Mouse (Mus musculus): ENCODE results near the gene Slc25a4. TPM values are rescaled to one million over a fixed set of nuclear protein-coding genes. Genes with fewer than 3 reads are reported as not detected.
"Not testable (repeated sequence)": the region's sequence is repeated elsewhere in the genome, so short reads cannot be mapped to it uniquely, and the experiment has no call there.

Gene Slc25a4
- 184 and 193 TPM in 2 replicates for total RNA-seq (2017)

GRCm38 (mm10) chr8:46210404-46211315, at the start of gene Slc25a4:
TSS of gene Slc25a4 (minus strand) at chr8:46211284.
- ATAC-seq (replicated peaks in 1 of 2; ENCODE audit: insufficient read depth in 1 of 2, low FRiP score in 2 of 2, low TSS enrichment in 1 of 2, low read depth in 1 of 2, poor library complexity in 2 of 2, severe bottlenecking in 2 of 2): peak; percentile 98 to 99

GRCm38 (mm10) chr8:46257921-46258682, 47.0 kb upstream of the Slc25a4 start:
- no peak for ATAC-seq (replicated peaks in 1 of 2; ENCODE audit: insufficient read depth in 1 of 2, low FRiP score in 2 of 2, low TSS enrichment in 1 of 2, low read depth in 1 of 2, poor library complexity in 2 of 2, severe bottlenecking in 2 of 2)

- ATAC-seq (replicated peaks in 1 of 2; ENCODE audit: insufficient read depth in 1 of 2, low FRiP score in 2 of 2, low TSS enrichment in 1 of 2, low read depth in 1 of 2, poor library complexity in 2 of 2, severe bottlenecking in 2 of 2): no peak
Measured at GRCm38 (mm10) chr8:46252456-46252855, 41.4 kb upstream of the Slc25a4 start.

GRCm38 (mm10) chr8:46251561-46251960, 40.5 kb upstream of the Slc25a4 start:
- ATAC-seq (replicated peaks in 1 of 2; ENCODE audit: insufficient read depth in 1 of 2, low FRiP score in 2 of 2, low TSS enrichment in 1 of 2, low read depth in 1 of 2, poor library complexity in 2 of 2, severe bottlenecking in 2 of 2): no peak

GRCm38 (mm10) chr8:46246346-46246745, 35.3 kb upstream of the Slc25a4 start:
- ATAC-seq (replicated peaks in 1 of 2; ENCODE audit: insufficient read depth in 1 of 2, low FRiP score in 2 of 2, low TSS enrichment in 1 of 2, low read depth in 1 of 2, poor library complexity in 2 of 2, severe bottlenecking in 2 of 2): no peak

GRCm38 (mm10) chr8:46242946-46243345, 31.9 kb upstream of the Slc25a4 start:
- ATAC-seq (replicated peaks in 1 of 2; ENCODE audit: insufficient read depth in 1 of 2, low FRiP score in 2 of 2, low TSS enrichment in 1 of 2, low read depth in 1 of 2, poor library complexity in 2 of 2, severe bottlenecking in 2 of 2): no peak

- ATAC-seq (replicated peaks in 1 of 2; ENCODE audit: insufficient read depth in 1 of 2, low FRiP score in 2 of 2, low TSS enrichment in 1 of 2, low read depth in 1 of 2, poor library complexity in 2 of 2, severe bottlenecking in 2 of 2): peak; percentile 94 to 95
Measured at GRCm38 (mm10) chr8:46241568-46242374, 30.7 kb upstream of the Slc25a4 start.

GRCm38 (mm10) chr8:46236441-46237223, 25.5 kb upstream of the Slc25a4 start:
- ATAC-seq (replicated peaks in 1 of 2; ENCODE audit: insufficient read depth in 1 of 2, low FRiP score in 2 of 2, low TSS enrichment in 1 of 2, low read depth in 1 of 2, poor library complexity in 2 of 2, severe bottlenecking in 2 of 2): peak in 1 of 2 experiments; percentile 48; a peak in 1 of 4 replicates

- no peak for ATAC-seq (replicated peaks in 1 of 2; ENCODE audit: insufficient read depth in 1 of 2, low FRiP score in 2 of 2, low TSS enrichment in 1 of 2, low read depth in 1 of 2, poor library complexity in 2 of 2, severe bottlenecking in 2 of 2)
Measured at GRCm38 (mm10) chr8:46234736-46235135, 23.7 kb upstream of the Slc25a4 start.

- ATAC-seq (replicated peaks in 1 of 2; ENCODE audit: insufficient read depth in 1 of 2, low FRiP score in 2 of 2, low TSS enrichment in 1 of 2, low read depth in 1 of 2, poor library complexity in 2 of 2, severe bottlenecking in 2 of 2): no peak
Measured at GRCm38 (mm10) chr8:46232798-46233197, 21.7 kb upstream of the Slc25a4 start.

GRCm38 (mm10) chr8:46231968-46232367, 20.9 kb upstream of the Slc25a4 start:
- ATAC-seq (replicated peaks in 1 of 2; ENCODE audit: insufficient read depth in 1 of 2, low FRiP score in 2 of 2, low TSS enrichment in 1 of 2, low read depth in 1 of 2, poor library complexity in 2 of 2, severe bottlenecking in 2 of 2): not testable (repeated sequence)

- ATAC-seq (replicated peaks in 1 of 2; ENCODE audit: insufficient read depth in 1 of 2, low FRiP score in 2 of 2, low TSS enrichment in 1 of 2, low read depth in 1 of 2, poor library complexity in 2 of 2, severe bottlenecking in 2 of 2): no peak
Measured at GRCm38 (mm10) chr8:46226622-46227021, 15.5 kb upstream of the Slc25a4 start.

GRCm38 (mm10) chr8:46225501-46225900, 14.4 kb upstream of the Slc25a4 start:
- ATAC-seq (replicated peaks in 1 of 2; ENCODE audit: insufficient read depth in 1 of 2, low FRiP score in 2 of 2, low TSS enrichment in 1 of 2, low read depth in 1 of 2, poor library complexity in 2 of 2, severe bottlenecking in 2 of 2): no peak

GRCm38 (mm10) chr8:46220566-46220965, 9.5 kb upstream of the Slc25a4 start:
- no peak for ATAC-seq (replicated peaks in 1 of 2; ENCODE audit: insufficient read depth in 1 of 2, low FRiP score in 2 of 2, low TSS enrichment in 1 of 2, low read depth in 1 of 2, poor library complexity in 2 of 2, severe bottlenecking in 2 of 2)

GRCm38 (mm10) chr8:46216838-46217237, 5.8 kb upstream of the Slc25a4 start:
- ATAC-seq (replicated peaks in 1 of 2; ENCODE audit: insufficient read depth in 1 of 2, low FRiP score in 2 of 2, low TSS enrichment in 1 of 2, low read depth in 1 of 2, poor library complexity in 2 of 2, severe bottlenecking in 2 of 2): peak; percentile 78 to 82

- no peak for ATAC-seq (replicated peaks in 1 of 2; ENCODE audit: insufficient read depth in 1 of 2, low FRiP score in 2 of 2, low TSS enrichment in 1 of 2, low read depth in 1 of 2, poor library complexity in 2 of 2, severe bottlenecking in 2 of 2)
Measured at GRCm38 (mm10) chr8:46213971-46214480, 2.9 kb upstream of the Slc25a4 start.

- no peak for ATAC-seq (replicated peaks in 1 of 2; ENCODE audit: insufficient read depth in 1 of 2, low FRiP score in 2 of 2, low TSS enrichment in 1 of 2, low read depth in 1 of 2, poor library complexity in 2 of 2, severe bottlenecking in 2 of 2)
Measured at GRCm38 (mm10) chr8:46212194-46212593, 1.1 kb upstream of the Slc25a4 start.

Measured in hematopoietic stem cell, adult 5-6 weeks (primary cell).